Mouse (Mus musculus) lung, adult 18-20 months (tissue): ENCODE measurements at regions not wholly inside any gene's neighbourhood (a gene's known extent, or its start where the extent isn't known, plus 50 kb on each side); places are given as distances from the start of the nearest gene placed in this dataset.

Source experiments
- DNase-seq, 2 experiments: peaks; one replicate each; pipeline ENCODE4 v3.0.0; 2022; ENCODE audit warnings: mixed read lengths in 2 of 2

GRCm38 (mm10) chrX:14040104-14040503 lies 170.8 kb upstream of the H2al1n start:
- no peak for DNase-seq

GRCm38 (mm10) chrX:13997817-13998609 lies 146.8 kb upstream of the Cask start:
- no peak for DNase-seq

- peak in 1 of 2 experiments; percentile 1 for DNase-seq
Measured at GRCm38 (mm10) chrX:13978954-13979353, 127.8 kb upstream of the Cask start.
